Mouse (Mus musculus) R1 (cell line): ENCODE measurements at regions not wholly inside any gene's neighbourhood (a gene's known extent, or its start where the extent isn't known, plus 50 kb on each side); places are given as distances from the start of the nearest gene placed in this dataset.

ENCODE experiments used
- DNase-seq: peaks from one replicate; pipeline ENCODE4 v3.0.0-alpha.2; 2018; ENCODE audit warnings: low read depth, low spot score

DNA sequence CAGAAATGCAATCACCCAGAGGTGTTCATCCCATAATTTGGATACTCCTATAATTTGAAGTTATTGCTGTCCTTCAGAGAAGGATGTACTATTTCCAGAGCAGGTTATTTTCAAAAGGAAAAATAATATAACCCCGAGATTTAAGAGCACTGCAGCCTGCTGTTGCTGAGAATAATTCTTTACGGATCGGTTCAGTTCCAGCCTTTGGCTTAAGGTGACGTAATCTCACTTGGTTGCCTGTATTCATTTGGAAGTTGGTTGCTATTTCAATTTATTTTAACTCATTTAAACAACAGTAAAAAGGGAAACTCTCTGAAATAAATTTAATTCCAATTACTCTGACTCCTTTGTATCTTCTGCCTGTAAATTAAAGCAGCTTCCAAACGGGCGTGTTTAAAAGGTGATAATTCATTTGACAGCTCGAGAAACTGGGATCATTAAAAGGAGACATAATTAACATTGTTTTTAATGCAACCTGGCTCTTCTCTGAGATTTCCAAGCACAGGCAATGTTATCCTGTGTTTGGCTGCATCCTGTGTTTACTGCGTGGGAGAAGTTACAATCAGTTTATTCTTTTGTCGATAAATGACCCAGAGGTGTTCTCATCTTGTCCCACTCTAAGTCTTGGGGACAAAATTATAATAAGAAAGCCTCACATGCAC lies 568.5 kb downstream of the Gm16223 start:
- DNase-seq: no peak

DNA sequence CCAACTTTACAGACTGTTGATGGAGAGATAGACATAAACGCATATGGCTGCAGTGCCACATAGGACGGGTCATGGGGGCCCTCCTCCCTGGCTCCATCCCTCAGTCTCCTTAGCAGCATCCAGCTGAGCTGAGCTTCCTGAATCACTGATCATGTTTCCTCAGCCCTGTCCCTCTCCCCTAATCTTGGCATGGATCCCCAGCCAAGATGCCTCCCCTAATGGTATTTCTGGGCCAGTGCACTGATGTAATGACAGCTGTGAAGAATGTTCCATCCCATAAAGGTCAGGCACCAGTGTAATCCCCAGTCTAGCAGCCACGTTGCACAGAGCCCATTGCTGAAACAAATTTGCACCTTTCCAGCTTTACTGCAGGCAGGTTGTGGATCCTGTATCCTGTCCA lies 576.5 kb upstream of the Cpeb2 start:
- DNase-seq: no peak

DNA sequence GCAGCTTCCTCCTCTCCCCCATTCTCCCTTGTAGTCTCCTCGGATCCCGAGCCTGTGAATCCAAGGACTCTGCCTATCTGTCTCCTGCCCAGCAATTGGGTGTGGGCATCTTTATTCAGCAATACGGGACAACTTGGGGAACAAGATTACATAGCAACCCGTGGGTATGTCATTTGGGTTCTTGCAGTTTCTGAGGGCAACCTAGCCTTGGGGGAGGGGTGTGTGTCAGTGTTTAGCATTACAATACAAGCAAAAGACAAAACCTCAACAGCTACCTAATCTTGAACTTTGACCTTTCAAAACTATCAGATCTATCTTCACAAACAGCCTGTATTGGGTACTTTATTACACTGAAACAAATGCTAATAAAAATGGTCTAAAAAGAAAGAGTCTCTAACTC lies 573.0 kb upstream of the Cpeb2 start:
- peak; percentile 50 for DNase-seq

DNA sequence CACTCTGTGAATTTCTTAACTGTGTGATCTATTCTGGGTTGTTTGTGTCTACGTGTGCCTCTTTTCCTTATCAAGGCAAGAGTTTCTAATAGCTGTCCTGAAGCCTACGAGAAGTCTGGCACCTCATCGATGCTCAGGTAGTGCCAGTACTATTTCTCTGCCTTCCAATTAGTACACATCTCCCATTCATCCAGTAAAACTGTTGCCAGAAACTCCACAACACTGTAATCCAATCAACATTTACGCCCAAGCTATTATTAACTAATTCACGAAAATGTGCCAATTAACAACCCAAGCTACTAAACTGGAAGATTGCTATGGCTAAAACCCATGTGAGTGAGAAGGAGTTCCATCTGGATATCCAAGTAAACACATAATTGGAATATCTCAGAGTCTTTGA lies 553.4 kb upstream of the Cpeb2 start:
- DNase-seq: no peak

DNA sequence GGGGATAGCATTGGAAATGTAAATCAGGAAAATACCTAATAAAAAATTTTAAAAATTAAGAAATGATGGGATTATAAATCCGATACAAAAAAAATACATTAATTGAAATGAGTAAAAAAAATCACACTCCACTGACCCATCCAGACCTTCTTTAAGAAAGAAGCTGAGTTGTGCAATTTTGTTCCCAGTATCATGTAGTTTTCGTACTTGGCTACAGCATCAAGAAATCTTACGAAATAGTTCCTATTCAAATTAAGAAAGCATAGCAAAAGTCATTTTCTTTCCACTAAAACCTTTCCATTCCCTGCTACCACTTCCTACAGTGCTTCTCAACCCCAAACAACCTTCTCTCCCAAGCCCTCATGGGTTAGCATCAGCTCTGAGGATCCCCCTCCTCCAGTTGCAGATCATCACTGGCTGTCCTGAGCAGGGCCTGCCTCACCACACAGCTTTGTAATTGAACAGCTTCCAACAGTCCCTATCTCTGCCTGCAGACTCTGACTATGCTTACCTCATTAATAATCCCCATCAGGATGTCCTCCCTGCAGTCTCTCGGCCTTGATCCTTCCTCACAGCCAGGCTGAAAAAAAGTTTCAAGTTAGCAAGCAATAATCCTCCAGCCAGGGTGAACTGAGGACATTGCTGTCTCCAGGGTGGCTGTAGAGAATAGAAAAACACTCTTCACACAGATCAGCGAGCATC lies 547.5 kb upstream of the Cpeb2 start:
- no peak for DNase-seq

DNA sequence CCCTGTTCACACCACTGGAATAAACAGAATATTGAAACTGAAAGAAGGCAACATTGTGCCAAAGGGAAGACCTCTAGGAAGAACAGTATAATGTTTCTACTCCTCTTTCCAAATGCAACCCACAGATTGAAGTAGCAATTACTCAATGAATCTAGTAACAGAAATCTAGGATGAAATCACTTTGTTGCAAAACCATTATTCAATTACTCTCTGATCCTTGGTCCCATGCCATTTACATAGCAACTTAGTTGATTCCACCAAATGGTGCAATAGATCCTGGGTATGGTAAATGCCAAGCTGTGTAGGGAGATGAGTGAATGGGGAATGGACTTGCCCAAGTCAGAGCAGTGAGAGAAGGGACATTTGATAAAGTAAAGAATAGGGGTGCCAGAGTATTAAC lies 545.8 kb upstream of the Cpeb2 start:
- no peak for DNase-seq
